In genomic region chr1:128590011-128590410, GRCm38 (mm10) we compare ENCODE assay signal across 9 mouse cellular contexts. TPM values are rescaled to one million over a fixed set of nuclear protein-coding genes. Genes with fewer than 3 reads are reported as not detected.
DNase-seq lines count a peak whose midpoint lies in the region; ATAC-seq and TF ChIP-seq lines count a peak whose summit lies in the region.
"Had no signal": no experiment of that assay in that cellular context is flagged by ENCODE, and none has a peak within 500 bp of the region (broad histone marks: within the 10 kb centered on the region; RNA-seq: fewer than 3 reads in every experiment).

No protein-coding gene starts in this region.

- no peak for ATAC-seq in liver, embryonic 13.5 days (ENCODE audit: low read depth)
- no peak for ATAC-seq in embryonic facial prominence, embryonic 11.5 days (replicated peaks; ENCODE audit: insufficient number of reproducible peaks, low FRiP score, low TSS enrichment, low read depth)
- no peak for ATAC-seq in hindbrain, embryonic 12.5 days (ENCODE audit: low FRiP score)
- no peak for ATAC-seq in midbrain, postnatal 0 days (ENCODE audit: low FRiP score)

- no peak overlapping the region for H3K9ac ChIP-seq in liver, embryonic 13.5 days
- no peak overlapping the region for H3K9ac ChIP-seq in embryonic facial prominence, embryonic 11.5 days (replicated peaks; ENCODE audit: low read length)
- peak overlapping the region; percentile 92 for H3K9ac ChIP-seq in hindbrain, embryonic 12.5 days
- no peak overlapping the region for H3K9ac ChIP-seq in midbrain, postnatal 0 days (replicated peaks; ENCODE audit: low read length, poor library complexity, severe bottlenecking)

- 18% methylated on average over 6 of the region's 6 CpGs for WGBS in liver, embryonic 13.5 days (ENCODE audit: insufficient replicate concordance)
- WGBS in embryonic facial prominence, embryonic 11.5 days = 4% methylated on average over 6 of the region's 6 CpGs
- WGBS in hindbrain, embryonic 12.5 days = 5% methylated on average over 6 of the region's 6 CpGs
- 6% methylated on average over 6 of the region's 6 CpGs for WGBS in midbrain, postnatal 0 days

- no peak for DNase-seq in liver, embryonic 13.5 days
- DNase-seq in liver = no peak
- DNase-seq in embryonic facial prominence, embryonic 11.5 days (ENCODE audit: low spot score) = no peak
- no peak for DNase-seq in midbrain, postnatal 0 days (ENCODE audit: low spot score)
- DNase-seq in gastrocnemius, postnatal 25 days = no peak
- no peak for DNase-seq in thymus, postnatal 36 days
- DNase-seq in right cerebral cortex, adult 18-20 months = no peak
- DNase-seq: kidney, postnatal 14 days had no signal

- H3K27ac ChIP-seq in liver, embryonic 13.5 days = no peak overlapping the region
- no peak overlapping the region for H3K27ac ChIP-seq in embryonic facial prominence, embryonic 11.5 days (replicated peaks; ENCODE audit: low read depth, low read length)
- H3K27ac ChIP-seq in hindbrain, embryonic 12.5 days = peak overlapping the region; percentile 75
- no peak overlapping the region for H3K27ac ChIP-seq in midbrain, postnatal 0 days (ENCODE audit: low read depth, low read length)

- no peaks in the 10 kb centered on the region for H3K9me3 ChIP-seq in liver, embryonic 13.5 days (replicated peaks)
- H3K9me3 ChIP-seq in embryonic facial prominence, embryonic 11.5 days (replicated peaks; ENCODE audit: control insufficient read depth, low read length) = no peaks in the 10 kb centered on the region
- no peaks in the 10 kb centered on the region for H3K9me3 ChIP-seq in hindbrain, embryonic 12.5 days (replicated peaks)
- H3K9me3 ChIP-seq in midbrain, postnatal 0 days (ENCODE audit: low read length) = no peaks in the 10 kb centered on the region

- H3K36me3 ChIP-seq in liver, embryonic 13.5 days = no peaks in the 10 kb centered on the region
- H3K36me3 ChIP-seq in embryonic facial prominence, embryonic 11.5 days (replicated peaks; ENCODE audit: control insufficient read depth, insufficient read depth, low read depth, low read length) = no peaks in the 10 kb centered on the region
- peaks cover 7% of the 10 kb centered on the region; the same call in 1 of the 2 replicates for H3K36me3 ChIP-seq in hindbrain, embryonic 12.5 days
- no peaks in the 10 kb centered on the region for H3K36me3 ChIP-seq in midbrain, postnatal 0 days (ENCODE audit: insufficient read depth, low read length)

- no peak for TF ChIP-seq CTCF in midbrain, postnatal 0 days (IDR thresholded peaks at IDR 0.05)

- H3K27me3 ChIP-seq in liver, embryonic 13.5 days = peaks cover 62% of the 10 kb centered on the region
- H3K27me3 ChIP-seq in embryonic facial prominence, embryonic 11.5 days (ENCODE audit: control insufficient read depth, insufficient read depth, low read length) = peaks cover 17% of the 10 kb centered on the region
- no peaks in the 10 kb centered on the region for H3K27me3 ChIP-seq in hindbrain, embryonic 12.5 days
- no peaks in the 10 kb centered on the region for H3K27me3 ChIP-seq in midbrain, postnatal 0 days (ENCODE audit: insufficient read depth, low read length)

- no peak overlapping the region for H3K4me2 ChIP-seq in liver, embryonic 13.5 days
- H3K4me2 ChIP-seq in embryonic facial prominence, embryonic 11.5 days (ENCODE audit: low read depth, low read length) = peak overlapping the region; percentile 25; the same call in 1 of the 2 replicates
- peak overlapping the region; percentile 72 for H3K4me2 ChIP-seq in hindbrain, embryonic 12.5 days (replicated peaks)
- peak overlapping the region; percentile 97 for H3K4me2 ChIP-seq in midbrain, postnatal 0 days (ENCODE audit: low read depth, low read length, poor library complexity, severe bottlenecking)

- H3K4me3 ChIP-seq in liver, embryonic 13.5 days (replicated peaks) = peak overlapping the region; percentile 4; the same call in 1 of the 2 replicates
- H3K4me3 ChIP-seq in embryonic facial prominence, embryonic 11.5 days (ENCODE audit: low read depth, low read length) = peak overlapping the region; percentile 55
- peak overlapping the region; percentile 72 for H3K4me3 ChIP-seq in hindbrain, embryonic 12.5 days
- H3K4me3 ChIP-seq in midbrain, postnatal 0 days (ENCODE audit: low read depth, low read length) = peak overlapping the region; percentile 54

- peaks cover 19% of the 10 kb centered on the region for H3K4me1 ChIP-seq in liver, embryonic 13.5 days (replicated peaks)
- no peaks in the 10 kb centered on the region; the same call in none of the 2 replicates for H3K4me1 ChIP-seq in embryonic facial prominence, embryonic 11.5 days (ENCODE audit: control insufficient read depth, insufficient read depth, low read length)
- H3K4me1 ChIP-seq in hindbrain, embryonic 12.5 days = peaks cover 64% of the 10 kb centered on the region
- H3K4me1 ChIP-seq in midbrain, postnatal 0 days (ENCODE audit: insufficient read depth, low read length) = peaks cover 6% of the 10 kb centered on the region; the same call in 1 of the 2 replicates

RNA-seq across cellular contexts. Expression of gene Cxcr4, which starts 2.1 kb away (rescaled TPM):
- 1.00 and 1.0 TPM in 2 replicates for polyA plus RNA-seq in liver, embryonic 13.5 days (2015; fragmentation: Nextera tagmentation; extraction: Ambion mirVana)
- polyA plus RNA-seq in embryonic facial prominence, embryonic 11.5 days (2014; fragmentation: Nextera tagmentation; extraction: Ambion mirVana) = 6.8 and 7.0 TPM in 2 replicates
- polyA plus RNA-seq in hindbrain, embryonic 12.5 days (2016; fragmentation: Nextera tagmentation; extraction: Ambion mirVana) = 17.8 and 18.2 TPM in 2 replicates
- 19.3 and 28.5 TPM in 2 replicates for total RNA-seq in midbrain, postnatal 0 days (2014; rRNA removed)
- 1.5 and 1.7 TPM in 2 replicates for polyA plus RNA-seq in midbrain, postnatal 0 days (2015; fragmentation: Nextera tagmentation; extraction: Ambion mirVana)
- 1 to 10 TPM; 3.1 to 4.5 TPM for total RNA-seq in gastrocnemius, postnatal 25 days (2021)

Comparison
In these comparisons a context has a peak if more than half of its experiments do, and no peak if none do; other contexts are left out.
1. H3K4me3 ChIP-seq: peak in every context shown above with its lines; median percentile 72 in hindbrain, embryonic 12.5 days; 55 in embryonic facial prominence, embryonic 11.5 days; 54 in midbrain, postnatal 0 days; 4 in liver, embryonic 13.5 days.